Mouse (Mus musculus) left cerebral cortex, postnatal 25 days (tissue): ENCODE results near the gene Nrxn3. TPM values are rescaled to one million over a fixed set of nuclear protein-coding genes. Genes with fewer than 3 reads are reported as not detected.

Experiments
- DNase-seq, 2 experiments: peaks; one replicate each; pipeline ENCODE4 v3.0.0; 2022; ENCODE audit warnings: low spot score in 2 of 2, mixed read lengths in 1 of 2
- intact Hi-C: fragments of 180-260 bp; cut with DNase I; formaldehyde crosslinking; loops from one replicate; pipeline ENCODE4 v1.15.1; 2025
- total RNA-seq, 2 experiments: library from RNA; stranded (reverse); gene quantifications; 2 replicates each; pipeline ENCODE4 v1.2.3; 2021

The Nrxn3 gene
- total RNA-seq, 2 experiments from 2014 or later = 209 to 271 TPM

GRCm38 (mm10) chr12:89128602-89129001, 405.9 kb downstream of the Nrxn3 start:
- intact Hi-C loops = loop anchor here (10.0 kb wide), 1 partner anchor 176 kb away; no protein-coding TSS in a partner anchor

GRCm38 (mm10) chr12:89129139-89129907, 406.6 kb downstream of the Nrxn3 start:
- peak; percentile 60 to 91 for DNase-seq
- intact Hi-C loops = loop anchor here (10.0 kb wide), 1 partner anchor 175 kb away; no protein-coding TSS in a partner anchor

More at GRCm38 (mm10) chr12:89128602-89129001, 405.9 kb downstream of the Nrxn3 start:
- DNase-seq = no peak

GRCm38 (mm10) chr12:89134333-89134732, 411.7 kb downstream of the Nrxn3 start:
- DNase-seq = peak; percentile 33 to 49
- intact Hi-C loops = loop anchor here (10.0 kb wide), 2 partner anchors 250 to 730 kb away; no protein-coding TSS in a partner anchor

- intact Hi-C loops = loop anchor here (10.0 kb wide), 2 partner anchors 250 to 730 kb away; no protein-coding TSS in a partner anchor
- no peak for DNase-seq
These were observed 412.2 kb downstream of the Nrxn3 start for GRCm38 (mm10) chr12:89134774-89135307.

- DNase-seq = no peak
- intact Hi-C loops = no loop called here
These were observed 426.3 kb downstream of the Nrxn3 start for GRCm38 (mm10) chr12:89148974-89149411.

- intact Hi-C loops = no loop called here
- DNase-seq = no peak
These were observed 426.8 kb downstream of the Nrxn3 start for GRCm38 (mm10) chr12:89149455-89149854.

GRCm38 (mm10) chr12:89156086-89156757, 433.5 kb downstream of the Nrxn3 start:
- intact Hi-C loops = no loop called here
- DNase-seq = peak in 1 of 2 experiments; percentile 26

GRCm38 (mm10) chr12:89159353-89159752, 436.7 kb downstream of the Nrxn3 start:
- intact Hi-C loops = no loop called here

GRCm38 (mm10) chr12:89174306-89175159, 451.9 kb downstream of the Nrxn3 start:
- no peak for DNase-seq
- intact Hi-C loops = no loop called here

More at GRCm38 (mm10) chr12:89159353-89159752, 436.7 kb downstream of the Nrxn3 start:
- DNase-seq = no peak

- no peak for DNase-seq
- intact Hi-C loops = no loop called here
These were observed 457.4 kb downstream of the Nrxn3 start for GRCm38 (mm10) chr12:89179970-89180666.

GRCm38 (mm10) chr12:89181157-89181561, 458.5 kb downstream of the Nrxn3 start:
- intact Hi-C loops = no loop called here
- DNase-seq = no peak

GRCm38 (mm10) chr12:89198764-89199525, 476.3 kb downstream of the Nrxn3 start:
- no peak for DNase-seq
- intact Hi-C loops = no loop called here

- intact Hi-C loops = no loop called here
- no peak for DNase-seq
These were observed 488.9 kb downstream of the Nrxn3 start for GRCm38 (mm10) chr12:89211608-89212007.

GRCm38 (mm10) chr12:89239826-89240225, 517.1 kb downstream of the Nrxn3 start:
- intact Hi-C loops = no loop called here

GRCm38 (mm10) chr12:89241554-89241953, 518.9 kb downstream of the Nrxn3 start:
- DNase-seq = no peak
- intact Hi-C loops = no loop called here

More at GRCm38 (mm10) chr12:89239826-89240225, 517.1 kb downstream of the Nrxn3 start:
- no peak for DNase-seq

- intact Hi-C loops = no loop called here
- no peak for DNase-seq
These were observed 519.8 kb downstream of the Nrxn3 start for GRCm38 (mm10) chr12:89242476-89242875.

GRCm38 (mm10) chr12:89255275-89255892, 532.7 kb downstream of the Nrxn3 start:
- DNase-seq = no peak
- intact Hi-C loops = no loop called here

GRCm38 (mm10) chr12:89258879-89259278, 536.2 kb downstream of the Nrxn3 start:
- no peak for DNase-seq
- intact Hi-C loops = no loop called here
